Mouse (Mus musculus) c-Kit-negative CD71-positive TER-119-positive erythroid progenitor cells, embryonic 14.5 days (primary cell): ENCODE measurements around the gene Ddn.

Source experiments
- DNase-seq: peaks from one replicate; pipeline ENCODE4 v3.0.0-alpha.2; 2013; ENCODE audit warnings: low read depth, low spot score

Gene Ddn

GRCm38 (mm10) chr15:98809390-98809789, at the start of gene Ddn:
Gene Ddn (minus strand): TSS chr15:98809490.
- DNase-seq: no peak

- no peak for DNase-seq
These were observed 44.9 kb upstream of the Ddn start for GRCm38 (mm10) chr15:98854214-98854613.

GRCm38 (mm10) chr15:98853161-98853937, 44.1 kb upstream of the Ddn start:
- no peak for DNase-seq

GRCm38 (mm10) chr15:98852733-98853132, 43.4 kb upstream of the Ddn start:
- DNase-seq: no peak

- no peak for DNase-seq
These were observed 42.8 kb upstream of the Ddn start for GRCm38 (mm10) chr15:98852071-98852470.

- DNase-seq: no peak
These were observed 42.0 kb upstream of the Ddn start for GRCm38 (mm10) chr15:98851229-98851818.

GRCm38 (mm10) chr15:98850668-98851067, 41.4 kb upstream of the Ddn start:
- DNase-seq: no peak

- DNase-seq: no peak
These were observed 40.8 kb upstream of the Ddn start for GRCm38 (mm10) chr15:98849956-98850600.

- no peak for DNase-seq
These were observed 39.9 kb upstream of the Ddn start for GRCm38 (mm10) chr15:98849165-98849564.

GRCm38 (mm10) chr15:98846140-98846539, 36.9 kb upstream of the Ddn start:
- no peak for DNase-seq

GRCm38 (mm10) chr15:98845149-98845548, 35.9 kb upstream of the Ddn start:
- DNase-seq: no peak

GRCm38 (mm10) chr15:98843595-98844223, 34.4 kb upstream of the Ddn start:
- DNase-seq: no peak

- DNase-seq: no peak
These were observed 30.6 kb upstream of the Ddn start for GRCm38 (mm10) chr15:98839671-98840585.

- no peak for DNase-seq
These were observed 29.9 kb upstream of the Ddn start for GRCm38 (mm10) chr15:98839161-98839560.

GRCm38 (mm10) chr15:98837743-98838103, 28.4 kb upstream of the Ddn start:
- no peak for DNase-seq

GRCm38 (mm10) chr15:98837006-98837742, 27.9 kb upstream of the Ddn start:
- DNase-seq: peak; percentile 66

GRCm38 (mm10) chr15:98835291-98835690, 26.0 kb upstream of the Ddn start:
- DNase-seq: no peak

GRCm38 (mm10) chr15:98834059-98834458, 24.8 kb upstream of the Ddn start:
- no peak for DNase-seq

- no peak for DNase-seq
These were observed 24.0 kb upstream of the Ddn start for GRCm38 (mm10) chr15:98833281-98833680.

GRCm38 (mm10) chr15:98832161-98833058, 23.1 kb upstream of the Ddn start:
- DNase-seq: no peak
